Mouse (Mus musculus): ENCODE data around the gene Stk11.

- TF ChIP-seq CTCF (IDR thresholded peaks at IDR 0.05; ENCODE audit: control insufficient read depth, insufficient read depth, insufficient replicate concordance, low read depth, low read length) (no peak), POLR2A (IDR thresholded peaks at IDR 0.05; ENCODE audit: control insufficient read depth, low read depth, low read length) (no peak)
These were observed 54.0 kb downstream of the Stk11 start for GRCm38 (mm10) chr10:80169651-80170050.
